Mouse (Mus musculus) testis, postnatal 10 days (tissue): ENCODE measurements at regions not wholly inside any gene's neighbourhood (a gene's known extent, or its start where the extent isn't known, plus 50 kb on each side); places are given as distances from the start of the nearest gene placed in this dataset.

ENCODE experiments used
- DNase-seq: peaks from one replicate; pipeline ENCODE4 v3.0.0; 2021; ENCODE audit warnings: low spot score

- DNase-seq = no peak
These were observed 303.0 kb downstream of the Meis1 start for GRCm38 (mm10) chr11:18715851-18716126.

DNA sequence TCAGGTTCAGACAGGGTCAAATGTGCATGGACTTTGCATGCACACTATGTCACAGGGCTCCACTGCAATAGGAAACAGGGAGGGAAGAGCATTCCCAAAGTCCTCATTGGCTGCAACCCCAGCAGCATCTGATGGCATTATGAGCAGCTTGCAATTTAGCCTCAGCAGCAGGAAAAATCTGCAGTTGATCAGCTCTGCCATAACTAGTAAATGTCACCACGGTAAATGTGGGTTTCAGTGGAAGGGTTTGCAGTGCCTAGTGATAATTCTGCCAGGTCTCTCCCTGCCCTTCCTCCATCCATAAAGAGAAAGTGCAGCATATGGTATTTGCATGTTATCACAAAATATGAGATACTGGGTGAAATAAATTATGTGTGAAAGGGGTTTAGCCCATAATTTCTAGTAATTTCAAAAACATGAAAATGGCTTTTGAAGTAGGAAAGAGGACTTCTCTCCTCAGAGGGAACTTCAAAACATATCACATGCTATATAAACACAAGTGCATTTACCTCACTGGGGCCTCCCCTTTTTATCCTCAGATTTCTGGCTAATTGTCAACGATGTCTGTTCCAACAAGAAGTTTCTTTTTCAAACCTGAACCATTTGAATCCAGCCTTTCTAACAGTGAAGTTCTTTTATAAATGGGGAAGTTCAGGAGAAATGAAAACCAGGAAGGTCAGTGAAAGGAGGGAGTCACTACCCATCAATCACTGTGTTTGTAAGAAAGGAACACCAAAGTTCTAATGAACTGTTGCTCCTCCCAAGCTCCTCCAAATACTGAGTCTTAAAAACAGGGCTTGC is 303.5 kb downstream of the Meis1 start:
- DNase-seq = no peak

GRCm38 (mm10) chr11:18714400-18714799 is 304.4 kb downstream of the Meis1 start:
- no peak for DNase-seq

GRCm38 (mm10) chr11:18712642-18713053 is 306.1 kb downstream of the Meis1 start:
- DNase-seq = no peak

GRCm38 (mm10) chr11:18709628-18710027 is 309.2 kb downstream of the Meis1 start:
- no peak for DNase-seq

- DNase-seq = no peak
These were observed 337.2 kb downstream of the Meis1 start for GRCm38 (mm10) chr11:18681593-18681992.

GRCm38 (mm10) chr11:18676876-18677275 is 341.9 kb downstream of the Meis1 start:
- DNase-seq = no peak

GRCm38 (mm10) chr11:18670967-18671366 is 347.8 kb downstream of the Meis1 start:
- DNase-seq = no peak

- no peak for DNase-seq
These were observed 349.5 kb downstream of the Meis1 start for GRCm38 (mm10) chr11:18669322-18669721.

GRCm38 (mm10) chr11:18656358-18656757 is 362.4 kb downstream of the Meis1 start:
- DNase-seq = no peak

GRCm38 (mm10) chr11:18631975-18632773 is 386.6 kb downstream of the Meis1 start:
- DNase-seq = no peak

DNA sequence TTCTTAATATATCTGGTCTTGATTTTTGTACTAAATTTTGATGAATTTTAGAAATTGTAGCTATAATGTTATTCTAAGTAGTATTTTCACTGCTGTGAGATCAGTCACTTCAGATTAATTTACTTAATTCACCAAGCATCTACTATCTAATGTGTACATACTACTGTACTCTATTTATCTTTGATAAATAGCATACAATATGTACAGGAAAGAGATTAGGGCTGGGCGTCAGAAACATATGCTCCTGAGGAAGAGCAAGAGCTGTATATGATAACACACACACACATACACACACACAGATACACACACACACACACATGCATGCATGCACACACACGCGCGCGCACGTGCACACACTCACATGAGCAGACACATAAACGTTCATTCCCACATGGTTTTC is 387.2 kb downstream of the Meis1 start:
- DNase-seq = no peak

DNA sequence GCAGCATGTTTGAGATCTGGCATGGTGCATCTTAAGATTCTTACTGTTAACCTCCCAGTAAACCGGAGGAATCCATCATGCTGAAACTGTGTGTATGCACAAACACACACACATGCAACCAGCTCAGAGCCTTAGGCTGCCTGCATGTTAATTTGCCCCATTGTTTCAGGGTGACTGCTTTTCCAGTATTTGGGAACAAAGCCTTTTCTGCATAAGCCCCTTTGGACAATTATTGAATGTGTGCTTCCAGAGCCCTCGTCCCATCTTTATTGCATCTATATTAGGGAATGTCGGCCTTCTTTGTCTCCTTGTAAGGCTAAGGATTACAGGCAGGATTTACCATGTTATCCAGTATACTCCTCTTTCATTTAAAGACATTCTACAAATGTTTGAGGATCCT is 397.0 kb downstream of the Meis1 start:
- no peak for DNase-seq

- DNase-seq = no peak
These were observed 413.9 kb downstream of the Meis1 start for GRCm38 (mm10) chr11:18604836-18605235.

DNA sequence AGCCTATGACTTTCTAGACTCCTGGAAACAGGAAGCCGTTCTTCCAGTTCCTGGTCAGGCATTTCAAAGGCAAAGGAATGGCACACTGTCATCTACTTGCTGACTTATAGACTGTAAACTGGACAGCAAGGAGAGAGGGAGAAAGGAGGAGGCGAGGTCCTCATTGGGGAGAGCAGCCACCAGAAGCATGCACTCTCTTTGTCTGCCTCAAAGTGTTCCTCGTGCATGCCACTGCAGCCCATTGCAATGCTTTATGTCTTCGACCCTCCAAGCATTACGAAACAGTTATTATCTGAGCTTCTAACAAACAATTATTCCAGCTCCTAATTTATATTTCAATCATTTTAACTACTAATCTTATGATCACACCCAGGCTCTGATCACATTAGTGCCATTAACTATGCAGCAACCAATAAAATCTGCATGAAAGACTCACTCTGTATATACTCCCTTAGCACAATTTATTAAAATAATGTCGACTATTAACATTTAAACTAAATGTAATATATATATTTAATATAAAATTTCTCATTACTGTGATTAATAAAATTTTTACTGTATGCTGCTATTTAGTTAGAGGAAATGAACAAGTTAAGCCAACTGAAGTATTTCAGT is 417.1 kb downstream of the Meis1 start:
- no peak for DNase-seq

GRCm38 (mm10) chr11:18598349-18598748 is 420.4 kb downstream of the Meis1 start:
- DNase-seq = no peak

DNA sequence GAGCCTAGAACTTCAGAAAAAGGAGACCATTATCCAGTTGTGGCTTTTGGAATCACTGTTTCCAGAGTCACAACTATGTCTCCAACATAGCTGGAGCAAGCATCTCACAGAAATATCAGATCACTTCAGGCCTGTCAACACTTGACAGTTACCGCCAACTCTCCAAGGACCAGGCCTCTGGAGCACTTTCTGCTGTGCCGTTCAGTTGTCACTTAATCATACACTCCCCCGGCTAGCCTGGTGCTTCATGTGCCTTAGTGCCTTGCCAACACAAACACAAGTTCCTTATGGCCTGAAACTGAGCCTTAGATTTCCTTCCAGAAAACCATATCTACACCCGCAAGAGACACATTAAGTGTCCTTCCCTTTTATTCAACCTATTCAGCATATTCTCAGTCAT is 421.8 kb downstream of the Meis1 start:
- DNase-seq = no peak

GRCm38 (mm10) chr11:18590487-18590886 is 428.3 kb downstream of the Meis1 start:
- no peak for DNase-seq

GRCm38 (mm10) chr11:18586468-18586867 is 432.3 kb downstream of the Meis1 start:
- no peak for DNase-seq

GRCm38 (mm10) chr11:18585031-18585430 is 433.8 kb downstream of the Meis1 start:
- no peak for DNase-seq

GRCm38 (mm10) chr11:18582781-18583161 is 436.0 kb downstream of the Meis1 start:
- DNase-seq = no peak

DNA sequence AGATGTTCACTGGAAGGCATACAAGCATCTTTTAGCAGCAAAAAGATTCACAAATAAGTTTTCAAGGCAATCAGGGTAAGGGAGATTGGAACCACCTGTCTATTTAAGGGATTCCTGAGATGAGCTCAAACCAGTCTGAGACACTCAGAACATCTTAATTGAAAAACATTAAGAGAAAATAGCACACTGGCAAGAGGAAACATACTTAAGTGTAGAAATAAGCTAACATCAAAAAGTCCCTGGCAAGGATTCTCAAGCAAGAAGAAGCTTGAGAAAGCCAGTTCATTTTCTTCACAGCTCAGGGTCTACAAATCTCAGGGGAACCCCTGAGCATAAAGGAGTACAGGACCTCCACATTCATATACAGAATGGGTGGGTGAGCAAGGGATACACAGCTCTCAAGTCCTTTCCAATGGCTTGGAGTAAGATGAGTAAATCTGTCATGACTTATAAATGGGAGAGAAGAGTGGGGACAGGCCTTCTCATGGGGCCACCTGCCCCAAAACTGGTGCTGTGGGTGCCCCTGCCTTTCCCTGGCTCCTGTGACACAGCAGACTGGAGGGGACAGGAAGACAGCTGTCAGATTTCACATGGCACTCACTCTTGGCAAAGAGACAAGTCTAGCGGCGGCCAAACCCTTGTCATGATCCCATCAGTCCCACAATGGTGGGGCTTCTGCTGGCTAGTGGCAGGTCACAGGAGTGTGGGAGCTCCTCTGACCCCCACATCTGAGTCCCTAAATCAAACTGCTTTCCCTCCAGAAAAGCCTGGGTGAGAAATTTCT is 436.6 kb downstream of the Meis1 start:
- DNase-seq = no peak
